Mouse (Mus musculus) naive thymus-derived CD4-positive, alpha-beta T cell, adult 2 months (primary cell): Measurements from ENCODE around the gene Scn3a.
"Not testable (repeated sequence)": the region's sequence is repeated elsewhere in the genome, so short reads cannot be mapped to it uniquely, and the experiment has no call there.

Experiments used
- DNase-seq: peaks from one replicate; pipeline ENCODE4 v3.0.0-alpha.2; 2011; ENCODE audit warnings: low read depth

Gene Scn3a

GRCm38 (mm10) chr2:65490450-65490849, 77.0 kb downstream of the Scn3a start:
- DNase-seq: no peak

DNA sequence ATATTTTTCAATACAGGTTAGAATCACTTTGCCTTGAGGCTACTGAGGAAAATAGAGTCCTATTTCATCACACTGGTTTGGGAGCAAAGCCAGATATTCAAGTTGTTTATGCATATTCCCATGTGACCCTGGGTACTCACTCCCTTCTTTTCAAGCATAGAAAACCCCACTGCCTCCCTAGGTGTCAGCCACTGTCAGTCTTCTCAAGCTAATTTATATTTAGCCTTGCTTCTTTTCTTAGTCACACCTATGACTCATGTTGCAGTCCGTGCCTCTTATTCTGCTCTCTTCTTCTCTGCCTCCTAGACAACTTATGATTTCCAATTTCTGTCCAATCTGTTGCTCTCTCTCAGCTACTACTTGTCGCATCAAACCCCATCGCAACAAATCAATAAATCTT, 84.0 kb downstream of the Scn3a start:
- DNase-seq: no peak

DNA sequence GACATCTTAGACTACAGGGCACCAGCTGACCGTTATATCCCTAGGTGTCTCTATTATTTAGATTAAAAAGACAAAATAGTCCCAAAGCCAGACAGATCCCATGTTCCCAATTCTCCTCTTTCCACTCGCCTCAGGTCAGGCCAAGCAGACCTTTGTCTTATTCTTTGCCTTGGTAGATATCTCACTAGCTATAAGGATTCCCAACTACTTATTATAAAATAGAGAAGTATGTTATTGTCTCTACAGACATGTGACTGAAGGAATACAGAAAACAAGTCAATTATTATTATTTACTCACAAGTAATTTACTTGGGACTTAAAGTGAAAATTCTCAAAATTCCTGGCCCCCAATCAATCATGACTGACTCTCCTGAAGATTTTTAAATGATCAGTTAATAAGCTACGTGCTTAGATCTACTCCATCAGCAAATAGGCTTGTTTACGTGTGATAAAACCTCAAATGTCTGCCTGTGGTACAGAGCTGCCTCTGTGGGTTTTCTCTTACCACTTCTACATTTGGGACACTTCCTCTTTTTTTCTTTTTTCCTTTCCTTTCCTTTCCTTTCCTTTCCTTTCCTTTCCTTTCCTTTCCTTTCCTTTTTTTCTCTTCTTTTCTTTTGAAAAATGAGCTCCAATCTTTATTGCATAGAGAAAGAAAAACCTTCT, 86.3 kb downstream of the Scn3a start:
- no peak for DNase-seq

DNA sequence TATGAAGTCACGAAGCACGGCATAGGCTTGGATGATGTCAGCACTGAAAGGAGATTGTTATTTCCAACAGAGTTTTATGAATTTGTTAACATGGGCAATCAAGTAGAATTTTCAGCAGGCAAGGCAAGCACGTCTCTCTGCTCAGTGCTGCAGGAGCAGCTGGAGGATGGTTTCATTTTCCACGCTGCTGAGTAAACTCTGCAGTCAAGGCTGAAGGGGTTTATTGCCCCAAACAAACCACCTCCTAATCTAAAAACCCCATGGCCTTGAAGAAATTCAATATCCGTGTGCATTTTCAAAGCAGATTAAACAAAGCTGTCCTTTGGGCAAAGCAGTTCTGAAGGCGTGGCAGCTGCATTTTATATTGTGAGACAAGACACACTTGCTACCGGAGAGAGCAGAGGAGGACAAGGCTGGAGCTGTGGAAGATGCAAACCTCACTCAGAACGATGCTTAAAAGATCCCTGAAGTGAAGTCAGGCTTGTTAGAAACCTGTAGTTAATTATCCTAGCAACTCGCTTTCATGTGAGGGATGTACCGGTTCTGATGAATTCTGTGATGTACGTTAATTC, 96.0 kb downstream of the Scn3a start:
- DNase-seq: no peak

GRCm38 (mm10) chr2:65465694-65466093, 101.7 kb downstream of the Scn3a start:
- no peak for DNase-seq

DNA sequence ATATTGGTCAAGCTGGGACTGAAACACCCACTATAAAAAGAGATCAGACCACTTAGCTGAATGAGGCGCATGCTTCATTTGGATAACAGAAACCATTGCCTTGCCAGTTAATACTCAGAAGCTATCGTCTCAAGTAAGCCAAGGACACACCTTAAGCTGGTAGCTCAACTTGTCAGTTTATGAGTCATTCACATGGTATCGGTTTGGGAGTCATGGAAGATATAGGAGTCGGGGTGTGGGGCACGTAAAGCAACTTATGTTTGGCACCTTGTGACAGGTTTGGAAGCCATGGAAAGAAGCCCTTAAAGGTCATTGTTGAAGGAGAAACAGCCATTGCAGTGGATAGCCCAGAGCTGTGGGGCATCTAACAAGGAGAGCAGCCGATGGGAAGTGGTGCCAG, 113.7 kb downstream of the Scn3a start:
- no peak for DNase-seq

DNA sequence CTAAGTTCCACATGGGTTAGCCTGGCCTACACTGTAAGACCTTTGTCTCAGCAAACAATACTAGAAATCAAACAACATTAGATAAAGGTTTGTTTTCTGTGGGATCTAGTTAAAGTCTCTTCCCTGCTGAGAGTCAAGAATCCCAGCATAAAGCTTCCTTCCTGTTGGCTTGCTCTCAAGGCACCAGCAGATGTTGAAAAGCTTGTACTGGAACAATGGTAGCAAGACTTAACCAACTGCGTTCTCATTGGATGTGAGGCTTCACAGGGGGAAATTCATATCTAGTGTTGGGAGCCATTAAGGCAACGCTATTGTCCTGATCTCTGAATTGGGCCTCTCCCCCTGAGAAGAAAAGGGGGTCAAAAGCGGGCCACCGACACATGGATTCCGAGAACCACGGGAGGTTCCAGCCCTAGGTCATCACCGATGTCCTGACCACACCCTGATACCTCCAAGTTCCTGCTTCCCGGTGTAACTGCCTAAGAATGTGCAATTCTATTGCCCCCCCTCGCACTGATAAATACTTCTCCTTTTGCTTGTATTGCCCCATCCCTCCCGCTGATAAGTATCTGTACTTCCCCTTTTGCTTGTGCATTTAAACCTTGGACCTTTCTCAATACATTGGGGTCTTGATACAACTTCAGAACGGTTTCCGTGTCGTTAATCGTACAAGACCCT, 115.9 kb downstream of the Scn3a start:
- not testable (repeated sequence) for DNase-seq

- no peak for DNase-seq
Observed at GRCm38 (mm10) chr2:65450449-65451360, 116.7 kb downstream of the Scn3a start.

- DNase-seq: no peak
Observed at GRCm38 (mm10) chr2:65449126-65449828, 118.2 kb downstream of the Scn3a start.

GRCm38 (mm10) chr2:65443082-65443481, 124.3 kb downstream of the Scn3a start:
- no peak for DNase-seq

DNA sequence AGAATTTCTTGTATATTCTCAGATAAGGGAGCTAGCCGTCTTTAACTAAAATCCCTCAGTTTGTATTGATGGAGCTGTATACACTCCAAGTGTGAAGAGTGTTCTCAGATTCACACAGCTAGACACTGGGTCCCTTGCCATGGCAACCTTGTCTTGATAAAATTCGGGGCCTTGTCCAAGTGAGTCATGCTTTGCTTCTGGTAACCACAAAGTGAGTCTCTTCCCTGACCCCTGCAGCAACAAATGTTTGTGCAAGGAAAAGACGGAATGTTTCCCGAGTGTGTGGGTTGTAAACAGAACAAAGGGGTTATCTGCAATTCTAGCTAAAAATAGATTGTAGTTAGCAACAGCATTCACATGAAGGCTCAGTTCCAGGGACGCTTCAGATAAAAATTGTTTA, 125.9 kb downstream of the Scn3a start:
- DNase-seq: no peak

DNA sequence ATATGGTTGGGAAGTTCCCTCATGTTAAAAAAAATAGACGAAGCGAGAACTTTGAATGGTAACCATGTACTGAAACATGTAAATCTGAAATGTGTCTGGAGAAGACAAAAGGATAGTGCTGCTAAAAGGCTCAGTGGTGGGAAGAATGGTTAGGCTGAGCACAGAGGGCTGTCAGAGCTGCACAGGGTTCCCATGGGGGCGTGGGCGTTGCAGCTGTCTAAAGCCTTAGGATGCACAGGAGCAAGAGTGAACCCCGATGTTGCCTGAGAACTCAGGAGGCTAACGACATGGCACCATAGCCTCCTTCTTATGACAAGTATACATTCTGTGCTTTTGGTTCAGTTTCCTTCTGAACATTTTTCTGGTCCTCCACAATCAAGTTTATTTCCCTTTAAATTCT, 126.3 kb downstream of the Scn3a start:
- DNase-seq: no peak

GRCm38 (mm10) chr2:65436917-65437316, 130.5 kb downstream of the Scn3a start:
- no peak for DNase-seq

DNA sequence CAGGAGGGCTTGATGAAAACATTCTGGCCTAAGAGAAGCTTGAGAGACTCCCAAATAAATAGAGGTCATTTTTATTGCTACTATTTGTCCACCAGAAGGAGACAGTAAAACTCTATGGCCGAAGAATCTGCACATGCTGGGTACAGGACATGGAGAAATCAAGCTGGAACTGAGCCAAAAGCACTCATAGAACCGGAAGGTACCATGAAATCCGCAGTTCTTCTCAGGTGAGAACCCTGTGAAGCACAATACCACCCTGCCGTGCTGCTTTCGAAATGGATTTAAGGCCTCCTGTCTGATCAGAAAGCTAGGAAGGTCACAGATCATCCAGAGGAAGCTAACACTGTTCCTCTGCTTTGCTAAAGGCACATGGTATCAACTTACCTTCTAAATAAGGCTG, 143.9 kb downstream of the Scn3a start:
- DNase-seq: no peak

DNA sequence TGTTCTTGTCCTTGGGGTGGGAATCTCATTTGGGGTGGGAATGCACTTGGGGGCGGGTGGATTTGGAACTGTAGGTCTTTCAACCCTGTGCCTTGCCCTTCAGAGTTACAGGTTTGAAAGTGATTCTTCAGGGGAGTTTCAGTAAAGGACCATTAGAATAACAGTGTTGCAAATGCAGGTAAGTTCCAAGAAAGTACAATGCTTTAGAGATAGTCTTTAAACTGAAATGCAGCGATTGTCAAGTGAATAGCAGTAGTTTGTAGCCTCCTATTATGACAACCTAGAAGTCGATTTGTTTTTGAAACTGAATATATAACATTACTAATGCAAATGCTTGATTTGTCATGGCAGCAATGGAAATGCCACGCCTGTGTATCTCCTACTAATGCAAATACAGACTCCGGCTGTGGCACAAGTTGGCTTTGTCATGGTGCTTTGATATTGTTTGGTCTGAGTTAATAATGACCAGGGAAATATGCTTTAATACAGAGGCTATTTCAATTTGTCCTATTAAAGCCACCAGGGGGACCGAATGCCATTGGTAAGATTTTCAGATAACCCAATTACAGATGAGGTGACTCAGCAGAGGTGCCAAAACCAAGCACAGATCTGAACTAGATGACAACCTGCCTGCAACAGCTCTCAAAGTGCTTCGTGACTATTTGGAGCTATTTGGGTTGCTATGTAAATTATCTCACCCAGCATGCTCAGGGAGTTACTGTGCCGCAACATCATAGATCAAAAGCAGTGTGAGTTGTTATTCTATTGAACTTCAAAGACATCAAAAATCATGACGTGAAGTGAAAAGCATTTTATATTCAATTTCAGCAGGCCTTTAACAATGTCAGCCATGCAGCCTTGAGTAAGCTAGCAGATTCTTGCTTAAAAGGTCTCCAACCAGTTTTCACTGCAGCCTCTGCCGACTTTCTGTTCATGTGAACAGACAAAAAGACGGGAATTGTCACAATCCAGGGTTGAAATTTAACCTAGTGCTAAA, 145.9 kb downstream of the Scn3a start:
- DNase-seq: no peak

- DNase-seq: no peak
Observed at GRCm38 (mm10) chr2:65418608-65419007, 148.8 kb downstream of the Scn3a start.

DNA sequence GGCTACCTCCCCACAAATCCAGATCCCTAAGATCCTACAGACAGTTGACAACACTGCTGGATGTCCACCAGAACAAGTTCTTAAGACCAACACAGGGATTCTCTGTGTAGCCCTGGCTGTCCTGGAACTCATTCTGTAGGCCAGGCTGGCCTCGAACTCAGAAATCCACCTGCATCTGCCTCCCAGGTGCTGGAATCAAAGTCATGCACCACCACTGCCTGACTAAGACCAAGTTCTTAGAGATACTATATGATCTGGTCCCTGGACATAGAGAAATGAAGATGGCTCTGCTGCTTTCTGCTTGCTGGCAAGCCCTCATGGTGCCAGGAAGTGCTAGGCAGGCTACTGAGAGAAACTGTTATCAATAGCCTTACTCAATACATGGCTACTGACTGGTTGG, 150.9 kb downstream of the Scn3a start:
- DNase-seq: no peak

GRCm38 (mm10) chr2:65415294-65415693, 152.1 kb downstream of the Scn3a start:
- DNase-seq: no peak

- peak; percentile 51 for DNase-seq
Observed at GRCm38 (mm10) chr2:65414806-65415281, 152.6 kb downstream of the Scn3a start.

DNA sequence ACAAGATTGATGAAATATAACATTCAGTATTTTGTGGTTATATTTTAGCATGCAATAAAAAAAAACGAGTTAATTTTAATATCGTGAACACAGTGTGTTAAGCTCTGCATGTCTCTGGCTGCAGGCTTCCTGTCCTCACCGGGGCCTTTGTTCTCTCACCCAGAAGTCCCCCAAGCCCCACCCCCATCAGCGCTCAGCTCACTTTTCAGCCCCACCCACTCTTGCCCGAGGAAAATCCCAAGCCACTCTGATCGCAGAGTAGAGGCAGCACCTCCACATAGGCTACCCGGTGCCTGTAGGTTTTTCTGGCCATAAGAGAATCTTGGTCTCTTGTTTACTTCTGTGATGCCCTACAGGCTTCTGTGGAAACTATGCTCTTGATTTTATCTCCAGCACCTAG, 153.2 kb downstream of the Scn3a start:
- peak; percentile 58 for DNase-seq
